Mouse (Mus musculus): ENCODE results near the gene Mospd2.

Mospd2 gene

GRCm38 (mm10) chrX:164980193-164980775 is at the start of gene Mospd2, which contains the start of gene Fancb:
Mospd2 (minus strand) TSS chrX:164980375.
Fancb (plus strand) TSS chrX:164980592.
- DNase-seq, result peak; percentile 85

GRCm38 (mm10) chrX:165004779-165005324 is 24.7 kb upstream of the Mospd2 start, which contains the start of gene Gm17604:
Gm17604 (minus strand) TSS chrX:165004829.
- no peak for DNase-seq

GRCm38 (mm10) chrX:165003141-165003540 is 23.0 kb upstream of the Mospd2 start:
- no peak for DNase-seq

- no peak for DNase-seq
These were observed 1.3 kb downstream of the Mospd2 start for GRCm38 (mm10) chrX:164978866-164979265.

GRCm38 (mm10) chrX:164971206-164971605 is 9.0 kb downstream of the Mospd2 start:
- no peak for DNase-seq

GRCm38 (mm10) chrX:164965750-164966448 is 14.3 kb downstream of the Mospd2 start:
- DNase-seq, result no peak

GRCm38 (mm10) chrX:164952601-164953375 is 27.4 kb downstream of the Mospd2 start:
- no peak for DNase-seq

- DNase-seq, result peak; percentile 7
These were observed 28.2 kb downstream of the Mospd2 start for GRCm38 (mm10) chrX:164951858-164952576.

GRCm38 (mm10) chrX:164941540-164941939 is 38.6 kb downstream of the Mospd2 start:
- DNase-seq, result no peak

- DNase-seq, result no peak
These were observed 67.2 kb downstream of the Mospd2 start for GRCm38 (mm10) chrX:164912993-164913392.

GRCm38 (mm10) chrX:164912186-164912585 is 68.0 kb downstream of the Mospd2 start:
- DNase-seq, result no peak

GRCm38 (mm10) chrX:164901847-164902246 is 78.3 kb downstream of the Mospd2 start:
- no peak for DNase-seq

GRCm38 (mm10) chrX:164899805-164900204 is 80.4 kb downstream of the Mospd2 start:
- DNase-seq, result no peak

- DNase-seq, result no peak
These were observed 93.9 kb downstream of the Mospd2 start for GRCm38 (mm10) chrX:164886260-164886659.

Measured in kidney, adult 18-20 months (tissue).